Mouse (Mus musculus): ENCODE measurements at regions not wholly inside any gene's neighbourhood (a gene's known extent, or its start where the extent isn't known, plus 50 kb on each side); places are given as distances from the start of the nearest gene placed in this dataset.

DNA sequence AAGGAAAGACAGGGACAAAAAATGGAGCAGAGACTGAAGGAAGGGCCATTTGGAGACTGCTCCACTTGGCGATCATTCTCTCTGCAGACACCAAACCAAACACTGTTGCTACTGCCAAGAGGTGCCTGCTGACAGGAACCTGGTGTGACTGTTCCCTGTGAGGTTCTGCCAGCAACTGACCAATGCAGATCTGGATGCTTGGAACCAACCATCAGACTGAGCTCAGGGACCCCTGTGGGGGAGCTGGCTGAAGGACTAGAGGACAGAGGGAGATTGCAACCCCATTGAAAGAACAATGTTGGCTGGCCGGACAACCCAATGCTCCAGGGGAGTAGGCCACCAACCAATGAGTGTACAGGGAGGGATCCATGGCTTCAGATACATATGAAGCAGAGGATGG, 139.2 kb upstream of the Cep126 start:
- no peak for TF ChIP-seq CTCF (IDR thresholded peaks at IDR 0.05; ENCODE audit: borderline replicate concordance, extremely low read depth, insufficient read depth, insufficient read length)
- no peak for TF ChIP-seq POLR2A (IDR thresholded peaks at IDR 0.05; ENCODE audit: borderline replicate concordance, extremely low read depth, insufficient read depth, insufficient read length, poor library complexity, severe bottlenecking)
- no peak for DNase-seq (ENCODE audit: low read depth)

DNA sequence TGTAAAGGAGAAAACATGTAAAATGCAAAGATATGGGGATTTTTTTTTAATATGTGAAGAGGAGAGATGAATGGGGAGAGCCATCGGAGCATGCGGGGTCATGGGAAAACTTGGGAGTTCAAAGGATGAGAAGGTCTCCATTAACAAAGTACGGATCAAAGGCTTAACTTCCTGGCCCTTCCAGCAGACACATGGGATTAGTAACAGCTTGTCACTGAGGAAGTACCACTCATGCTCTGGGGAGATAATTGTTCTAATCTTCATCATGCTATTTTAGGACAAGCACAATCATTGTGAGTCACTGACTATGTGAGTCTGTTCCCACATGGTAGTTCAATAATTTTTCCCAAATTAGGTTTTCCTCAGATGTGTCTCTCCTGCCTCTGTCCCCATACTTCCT, 115.4 kb upstream of the Cep126 start:
- no peak for DNase-seq (ENCODE audit: low read depth)
- TF ChIP-seq CTCF (IDR thresholded peaks at IDR 0.05; ENCODE audit: borderline replicate concordance, extremely low read depth, insufficient read depth, insufficient read length) (no peak), POLR2A (IDR thresholded peaks at IDR 0.05; ENCODE audit: borderline replicate concordance, extremely low read depth, insufficient read depth, insufficient read length, poor library complexity, severe bottlenecking) (no peak)

DNA sequence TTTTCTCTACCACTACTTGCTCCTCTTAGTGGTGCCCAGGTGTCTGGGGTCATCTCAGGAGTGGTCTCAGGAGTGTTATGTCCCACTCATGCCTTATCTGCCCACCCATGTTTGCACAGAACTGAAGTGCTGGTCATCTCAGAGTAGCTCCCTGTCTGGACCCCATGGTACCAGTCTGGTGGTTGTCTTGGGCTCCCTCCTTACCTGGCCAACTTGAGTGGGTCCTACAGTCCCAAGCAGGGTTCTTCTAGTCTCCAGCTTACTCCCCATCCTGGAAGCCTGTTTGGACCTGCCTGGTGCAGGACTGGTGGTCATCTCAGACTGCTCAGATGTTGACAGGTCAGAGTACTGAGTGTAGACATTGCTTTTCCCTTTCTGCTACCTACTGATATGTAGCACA, 94.0 kb upstream of the Cep126 start:
- DNase-seq (ENCODE audit: low read depth) = no peak
- TF ChIP-seq POLR2A (IDR thresholded peaks at IDR 0.05; ENCODE audit: borderline replicate concordance, extremely low read depth, insufficient read depth, insufficient read length, poor library complexity, severe bottlenecking) (no peak), CTCF (IDR thresholded peaks at IDR 0.05; ENCODE audit: borderline replicate concordance, extremely low read depth, insufficient read depth, insufficient read length) (no peak)

DNA sequence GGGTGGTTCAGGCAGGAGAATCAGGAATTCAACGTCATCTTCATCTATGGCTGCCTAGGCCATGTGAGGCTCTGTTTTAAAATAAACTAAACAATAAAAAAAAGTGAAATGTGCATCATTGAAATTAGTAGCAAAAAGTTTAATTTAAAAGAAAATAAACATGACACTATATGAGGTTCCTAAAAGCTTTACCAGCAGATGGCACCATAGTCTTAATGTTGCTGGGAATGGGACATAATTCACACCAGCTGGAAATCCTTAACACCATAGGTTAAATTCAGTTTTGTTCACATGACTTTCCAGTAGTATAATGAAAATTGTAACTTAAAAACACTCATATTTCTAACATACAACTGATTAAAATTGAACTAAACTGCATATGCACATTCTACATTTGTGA, 92.3 kb upstream of the Cep126 start:
- TF ChIP-seq CTCF (IDR thresholded peaks at IDR 0.05; ENCODE audit: borderline replicate concordance, extremely low read depth, insufficient read depth, insufficient read length) = peak; percentile 24; the same call in 1 of the 2 replicates
- TF ChIP-seq POLR2A (IDR thresholded peaks at IDR 0.05; ENCODE audit: borderline replicate concordance, extremely low read depth, insufficient read depth, insufficient read length, poor library complexity, severe bottlenecking) = no peak
- peak; percentile 79 for DNase-seq (ENCODE audit: low read depth)

DNA sequence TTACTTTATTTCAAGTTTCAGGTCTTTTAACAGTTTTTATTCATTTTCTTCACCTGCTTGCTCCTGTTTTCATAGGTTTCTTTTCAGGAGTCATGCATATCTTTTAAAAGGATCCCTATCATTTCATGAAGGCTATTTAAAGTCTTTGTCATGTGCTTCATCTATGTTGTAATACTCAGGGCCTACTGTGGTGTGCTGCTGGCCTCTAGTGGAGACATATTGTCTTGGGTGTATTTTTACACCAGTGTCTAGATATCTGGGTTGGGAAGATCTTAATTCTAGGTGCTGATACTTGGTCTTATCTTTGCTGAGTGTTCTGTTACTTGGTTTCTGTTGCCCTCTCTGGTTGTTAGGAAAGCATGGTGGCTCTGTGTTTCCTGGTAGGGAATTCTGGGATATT, 74.8 kb upstream of the Cep126 start:
- peak; percentile 68 for DNase-seq (ENCODE audit: low read depth)
- TF ChIP-seq CTCF (IDR thresholded peaks at IDR 0.05; ENCODE audit: borderline replicate concordance, extremely low read depth, insufficient read depth, insufficient read length) (peak; percentile 55; the same call in 1 of the 2 replicates), POLR2A (IDR thresholded peaks at IDR 0.05; ENCODE audit: borderline replicate concordance, extremely low read depth, insufficient read depth, insufficient read length, poor library complexity, severe bottlenecking) (no peak)

DNA sequence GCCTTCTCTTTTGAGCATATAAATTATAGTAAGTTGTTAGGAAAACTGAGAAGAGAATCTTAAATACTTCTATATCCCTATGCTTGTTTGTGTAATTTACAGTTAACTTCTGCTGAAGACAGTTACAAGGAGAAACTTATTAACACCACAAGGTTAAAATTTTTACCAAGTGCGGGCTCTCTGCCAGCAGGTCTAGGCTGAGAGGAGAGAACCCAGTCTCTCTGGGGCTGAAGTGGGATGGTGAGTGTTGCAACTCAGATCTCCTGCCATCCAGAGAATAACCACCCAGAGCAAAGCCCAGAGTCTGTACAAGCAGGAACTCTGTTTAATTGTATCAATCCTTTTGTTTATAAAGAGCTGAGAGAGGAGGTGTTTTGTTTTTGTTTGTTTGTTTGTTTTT, 51.3 kb upstream of the Cep126 start:
- TF ChIP-seq CTCF (IDR thresholded peaks at IDR 0.05; ENCODE audit: borderline replicate concordance, extremely low read depth, insufficient read depth, insufficient read length) (no peak), POLR2A (IDR thresholded peaks at IDR 0.05; ENCODE audit: borderline replicate concordance, extremely low read depth, insufficient read depth, insufficient read length, poor library complexity, severe bottlenecking) (no peak)
- DNase-seq (ENCODE audit: low read depth) = no peak

All from brain, embryonic 14.5 days (tissue).